Mouse (Mus musculus) bone marrow macrophage, adult 2 months (primary cell): ENCODE results near the gene Spint2.

ENCODE experiments used
- CTCF ChIP-seq: IDR thresholded peaks from 2 replicates; pipeline ENCODE4 v1.5.1; 2012; ENCODE audit warnings: low read depth, mild to moderate bottlenecking, low read length, moderate library complexity
- POLR2A ChIP-seq: IDR thresholded peaks from 2 replicates; pipeline ENCODE4 v1.6.1; 2012; ENCODE audit warnings: mild to moderate bottlenecking, low read depth, low read length, borderline replicate concordance

GRCm38 (mm10) chr7:29313051-29313450 is 31.3 kb upstream of the Spint2 start:
- TF ChIP-seq CTCF, result no peak
- no peak for TF ChIP-seq POLR2A
